Mouse (Mus musculus) adrenal gland, postnatal 25 days (tissue): ENCODE measurements around the gene Ankrd33b. TPM values are rescaled to one million over a fixed set of nuclear protein-coding genes. Genes with fewer than 3 reads are reported as not detected.
A peak's percentile ranks its signal among the peaks of the same experiment; 100 is the strongest.

Source experiments
- DNase-seq: peaks from one replicate; pipeline ENCODE4 v3.0.0; 2021; ENCODE audit warnings: mixed read lengths
- total RNA-seq: library from RNA; stranded (reverse); gene quantifications from 2 replicates; pipeline ENCODE4 v1.2.3, GENCODE M21; 2021

Ankrd33b gene
- total RNA-seq, 1 experiment from 2014 or later = 0.82 TPM

DNA sequence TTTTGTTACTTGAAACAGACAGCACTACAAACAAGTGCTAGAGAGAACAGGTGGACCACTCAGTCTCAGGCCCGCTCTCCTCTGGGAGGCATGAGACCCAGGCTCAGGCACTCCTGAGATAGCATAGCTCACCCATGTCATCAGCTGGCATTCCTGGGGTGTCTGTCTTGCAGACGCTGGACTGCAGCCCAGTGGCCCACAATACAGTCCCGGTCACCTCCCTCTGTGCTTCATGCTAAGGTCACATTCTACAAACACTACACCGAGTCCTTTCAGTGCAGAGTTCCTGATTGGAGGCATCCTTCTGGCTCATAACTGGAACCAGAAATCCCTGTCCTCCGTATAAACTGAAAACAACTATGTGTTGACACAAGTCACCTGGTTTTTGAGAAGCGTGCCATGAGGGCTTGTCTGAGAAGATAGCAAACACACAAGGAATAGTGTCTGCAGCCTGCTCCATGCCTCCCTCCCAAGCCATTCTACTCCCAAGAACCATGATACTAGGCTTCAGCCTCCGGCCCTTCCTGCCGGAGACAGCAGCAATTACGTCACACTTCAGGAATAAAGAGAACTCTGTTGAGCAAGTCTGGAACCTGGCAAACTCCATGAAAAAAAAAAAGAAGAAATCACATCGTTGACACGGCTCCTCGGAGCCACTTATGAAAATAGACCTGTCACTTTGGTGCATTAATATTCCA, 65.1 kb downstream of the Ankrd33b start:
- no peak for DNase-seq

DNA sequence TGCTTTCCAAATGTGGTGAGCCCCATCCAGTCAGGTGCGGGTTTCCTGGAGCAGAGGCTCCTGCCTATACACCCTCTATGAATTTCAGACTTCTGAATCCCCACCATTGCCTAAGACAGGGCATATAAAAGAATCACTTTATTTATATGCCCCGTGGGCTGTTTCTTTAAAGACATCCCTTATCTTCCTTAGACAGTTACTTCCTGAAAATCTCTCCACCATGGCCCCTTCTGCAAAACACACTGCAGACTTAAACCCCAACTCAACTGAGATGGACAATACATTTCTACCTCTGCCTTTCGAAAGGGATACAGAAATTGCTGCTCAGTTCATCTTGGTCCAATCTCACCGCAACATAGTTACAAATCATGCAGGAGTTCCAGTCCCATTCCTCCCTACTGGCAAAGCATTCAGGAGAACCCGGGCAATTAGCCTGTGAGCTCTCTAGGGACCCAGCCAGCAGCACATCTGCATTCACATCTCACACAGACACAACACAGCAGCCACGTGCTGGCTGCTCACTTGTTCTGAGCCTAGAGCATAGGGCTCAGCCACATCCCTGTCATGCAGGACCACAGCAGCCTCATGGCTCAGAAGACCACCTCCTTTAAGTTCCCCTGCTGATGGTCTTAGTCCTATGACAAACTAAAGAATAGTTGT, 68.1 kb downstream of the Ankrd33b start:
- no peak for DNase-seq

DNA sequence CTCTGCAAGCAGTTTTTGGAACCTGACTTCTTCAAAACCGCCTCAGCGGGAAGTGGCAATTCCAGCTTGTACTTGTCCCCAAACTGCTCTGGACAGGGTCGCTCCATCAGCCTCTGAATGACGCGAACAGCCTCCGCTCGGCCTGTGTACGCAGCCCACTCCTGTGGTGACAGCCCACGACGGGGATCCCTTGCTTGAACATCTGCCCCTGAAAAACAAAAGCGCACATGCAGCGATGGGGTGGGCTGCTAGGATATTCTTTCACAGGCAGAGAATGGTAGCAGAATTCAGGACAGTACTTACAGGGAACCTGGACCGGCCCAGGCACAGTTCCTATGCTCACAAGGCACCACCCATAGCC, 69.8 kb downstream of the Ankrd33b start:
- no peak for DNase-seq

DNA sequence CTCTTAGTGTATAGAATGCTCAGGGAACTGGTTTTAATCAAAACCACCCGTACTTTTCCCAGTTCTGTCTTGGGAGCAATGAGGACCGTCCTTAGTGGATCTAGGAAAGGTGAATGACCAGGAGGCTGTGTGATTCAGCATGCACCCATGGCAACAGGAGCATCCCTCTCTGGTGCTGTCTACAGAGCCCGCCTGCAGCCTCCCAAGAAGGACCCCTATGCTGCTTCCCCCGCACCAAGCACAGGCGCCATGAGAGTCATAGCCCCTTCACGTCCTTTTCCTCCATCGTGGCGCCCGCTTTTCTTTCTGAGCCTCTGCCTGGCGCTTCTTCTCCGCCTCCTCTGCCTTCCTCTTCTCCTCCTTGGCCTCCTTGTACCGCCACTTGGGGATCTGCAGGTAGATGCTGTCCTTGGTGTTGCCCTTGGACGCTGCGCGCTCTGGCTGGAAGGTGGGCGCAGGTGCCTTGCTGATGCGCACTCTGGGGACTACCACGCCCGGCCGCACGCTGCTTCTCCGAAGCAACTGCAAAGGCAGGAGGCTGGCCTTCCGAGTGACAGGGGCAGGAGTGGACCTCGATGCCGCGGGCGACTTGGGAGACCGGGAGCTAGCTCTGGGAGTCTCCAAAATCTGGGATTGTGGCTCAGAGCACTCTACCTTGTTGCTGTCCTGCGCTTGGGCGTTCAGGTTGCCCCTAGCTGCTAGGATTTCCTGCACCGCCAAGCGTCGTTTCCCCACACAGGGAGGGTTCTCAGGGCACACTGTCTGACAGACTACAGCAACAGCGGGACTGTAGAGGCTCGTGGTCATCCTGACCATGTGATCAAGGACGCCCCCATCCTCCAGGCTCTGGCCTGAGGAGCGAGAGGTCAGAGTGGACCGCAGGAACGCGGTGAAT, 70.4 kb downstream of the Ankrd33b start:
- no peak for DNase-seq

DNA sequence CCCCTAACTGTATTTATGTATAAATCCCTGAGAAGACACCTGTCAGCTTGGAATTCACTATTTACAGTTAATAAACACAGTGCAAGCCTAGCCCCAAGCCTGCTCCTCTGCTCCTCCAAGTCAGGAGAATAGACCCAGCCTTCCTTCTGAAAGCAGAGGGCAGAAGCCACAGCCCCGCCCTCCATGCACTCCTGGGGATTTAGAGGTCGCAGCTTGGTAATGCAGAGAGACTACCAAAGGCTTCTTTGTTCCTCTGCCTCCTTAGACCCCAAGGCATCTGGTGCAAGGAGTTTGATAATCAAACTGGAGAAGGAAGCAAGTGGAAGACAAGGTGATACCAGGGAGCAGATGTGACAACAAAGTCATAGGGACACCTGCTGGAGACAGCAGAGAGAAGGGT, 73.2 kb downstream of the Ankrd33b start:
- DNase-seq = no peak

DNA sequence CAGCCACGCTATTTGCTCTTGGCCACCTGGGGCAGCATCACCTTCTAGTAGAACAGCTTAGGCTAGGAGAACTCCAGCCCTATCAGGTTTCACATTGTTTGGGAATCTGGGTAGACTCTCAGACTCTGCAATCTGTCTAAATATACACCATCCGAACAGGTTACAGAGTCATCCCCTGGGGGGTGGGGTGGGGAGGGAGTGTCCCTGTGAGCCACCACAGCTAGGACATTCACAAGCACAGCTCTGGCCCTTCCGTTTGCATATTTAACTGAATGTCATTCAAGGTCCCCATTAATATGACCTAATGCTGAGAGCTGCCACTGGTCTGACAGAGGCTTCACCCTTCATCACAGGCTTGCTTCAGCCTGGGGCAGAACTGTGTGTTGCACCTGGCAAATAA, 74.9 kb downstream of the Ankrd33b start:
- no peak for DNase-seq

DNA sequence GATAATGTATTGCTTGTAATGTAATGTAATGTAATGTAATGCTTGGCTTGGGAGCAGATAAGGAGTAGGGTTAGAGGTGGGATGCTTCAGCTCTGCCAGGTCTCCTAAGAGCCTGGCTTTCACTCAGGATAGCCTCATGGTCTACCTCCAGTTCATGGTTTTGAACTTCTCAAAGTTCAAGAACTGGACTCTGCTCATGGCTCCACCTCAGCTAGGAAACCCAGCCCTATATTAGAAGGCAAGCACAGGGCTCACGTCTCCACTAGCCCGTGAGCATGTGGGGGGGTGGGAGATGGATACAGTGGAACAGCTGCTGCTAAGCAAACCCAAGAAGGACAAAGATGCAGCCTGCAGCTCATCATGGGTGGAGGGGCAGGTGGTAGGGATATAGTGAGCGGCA, 81.8 kb downstream of the Ankrd33b start:
- no peak for DNase-seq

DNA sequence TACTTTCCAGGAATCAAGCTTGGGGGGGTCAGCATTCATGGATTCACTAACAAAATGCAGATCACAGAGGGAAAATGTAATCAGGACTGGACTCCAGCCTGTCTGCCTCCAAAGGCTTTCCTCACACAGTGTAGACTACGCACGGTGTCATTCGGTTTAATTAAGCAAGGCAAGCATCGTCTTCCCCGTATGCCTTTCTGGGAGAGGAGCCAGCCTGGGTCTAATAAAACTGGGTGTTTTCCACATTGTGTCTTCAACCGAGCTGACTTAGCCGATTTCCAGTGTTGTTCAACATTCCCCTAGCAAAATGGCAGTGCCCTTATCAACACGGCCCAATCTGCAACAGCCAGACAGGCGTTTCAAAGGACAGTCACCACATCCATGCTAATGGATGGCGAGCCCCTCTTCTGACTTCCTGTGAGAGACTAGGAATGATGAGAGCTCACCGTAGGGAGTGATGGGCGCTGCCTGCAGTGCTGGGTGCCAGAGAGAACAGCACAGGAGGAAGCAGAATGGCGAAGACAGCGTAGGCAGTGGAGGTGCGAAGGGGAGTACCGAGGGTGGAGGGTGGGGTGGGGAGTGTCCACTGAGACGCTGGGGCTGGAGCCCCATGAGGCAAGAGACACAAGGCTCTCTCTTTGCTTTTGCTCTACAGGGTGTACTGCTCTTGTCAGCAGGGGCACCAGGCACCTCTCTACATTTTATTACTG, 82.4 kb downstream of the Ankrd33b start:
- DNase-seq = no peak

DNA sequence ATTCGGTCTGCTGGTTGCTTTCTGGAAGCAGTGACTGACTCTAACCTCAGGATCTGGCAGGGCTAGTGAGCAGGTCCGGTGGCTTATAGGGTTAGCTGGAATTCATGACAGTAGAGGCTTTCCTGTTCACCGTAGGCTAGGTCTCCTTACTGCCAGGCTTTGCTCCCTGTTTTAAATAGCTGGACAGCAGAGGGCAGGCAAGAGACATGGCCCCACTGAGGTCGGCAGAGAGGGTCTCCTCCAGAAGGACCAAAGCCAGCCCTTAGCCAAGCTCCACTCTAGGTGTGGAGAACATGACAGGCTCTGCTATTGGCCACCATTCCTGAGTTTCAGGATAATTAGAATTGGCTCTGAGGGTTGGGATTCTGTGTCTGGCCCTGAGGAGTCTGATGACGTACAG, 83.4 kb downstream of the Ankrd33b start:
- DNase-seq = no peak

DNA sequence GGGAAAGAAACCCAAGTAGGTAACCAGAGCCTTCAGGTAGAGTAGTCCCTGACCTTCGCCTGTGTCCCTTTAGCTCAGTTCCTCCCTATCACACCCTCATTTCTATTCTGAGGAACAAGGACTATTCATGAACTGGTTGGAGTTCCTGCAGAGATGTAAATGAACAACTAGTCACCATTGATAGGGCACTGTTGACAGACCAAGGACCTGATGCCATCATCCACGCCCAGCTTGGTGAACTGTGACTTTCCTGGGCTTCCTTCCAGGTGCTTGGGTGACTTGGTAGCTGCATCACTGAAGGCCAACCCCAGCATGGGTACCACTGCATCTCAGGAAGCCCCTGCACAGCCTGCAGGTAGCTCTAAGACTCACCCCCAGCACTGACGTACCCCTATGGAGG, 85.2 kb downstream of the Ankrd33b start:
- DNase-seq = no peak

DNA sequence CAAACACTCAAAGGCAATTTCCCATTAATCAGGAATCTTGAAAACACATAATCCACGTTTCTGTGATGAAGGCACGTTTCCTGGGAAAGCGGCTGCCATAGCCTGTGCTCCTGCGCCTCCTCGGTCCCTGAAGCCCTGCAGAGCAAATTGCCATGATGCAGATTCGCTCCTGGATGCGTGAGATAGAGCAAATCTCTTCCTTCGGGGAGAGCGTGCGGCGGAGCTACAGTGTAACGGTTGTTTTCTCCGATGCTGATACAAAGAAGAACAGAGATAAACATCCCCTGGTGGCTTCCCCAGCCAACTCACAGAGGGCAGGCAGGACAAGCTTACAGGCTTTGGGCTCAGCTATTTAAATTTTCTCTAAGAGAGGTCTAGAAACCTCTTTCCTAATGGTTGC, 85.7 kb downstream of the Ankrd33b start:
- no peak for DNase-seq

DNA sequence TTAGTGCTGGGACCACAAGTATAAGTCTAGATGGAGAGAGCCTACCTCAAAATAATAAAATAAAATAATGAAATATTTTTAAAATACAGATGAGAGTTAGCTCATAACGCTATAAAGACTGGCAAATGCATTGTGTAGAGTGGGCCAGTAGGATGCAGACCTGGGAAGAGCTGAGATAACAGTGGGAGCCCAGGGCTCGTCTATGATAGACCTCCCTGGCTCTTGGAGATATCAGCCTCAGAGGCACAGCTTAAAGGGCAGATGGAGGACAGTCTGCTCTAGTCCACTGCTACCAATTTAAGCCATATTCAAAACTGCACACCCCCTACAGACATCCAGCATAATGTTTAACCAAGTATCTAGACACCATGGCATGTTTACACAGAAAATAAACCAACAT, 86.8 kb downstream of the Ankrd33b start:
- no peak for DNase-seq

DNA sequence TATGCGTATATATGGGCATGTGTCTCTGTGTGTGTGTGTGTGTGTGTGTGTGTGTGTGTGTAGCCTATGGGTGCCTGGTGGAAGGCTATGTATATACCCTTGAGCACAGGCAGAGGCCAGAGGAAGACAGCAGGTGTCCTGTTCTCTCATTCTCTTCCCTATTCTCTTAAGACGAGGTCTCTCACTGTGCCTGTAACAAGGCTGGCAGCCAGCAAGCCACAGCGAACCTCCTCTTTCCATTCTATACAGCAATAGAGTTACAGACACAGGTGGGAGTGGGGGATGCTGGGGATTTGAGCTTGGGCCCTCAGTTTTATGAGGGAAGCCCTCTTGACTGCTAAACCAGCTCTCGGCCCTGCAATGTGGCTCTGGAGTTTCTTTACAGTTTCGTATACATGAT, 87.5 kb downstream of the Ankrd33b start:
- no peak for DNase-seq

DNA sequence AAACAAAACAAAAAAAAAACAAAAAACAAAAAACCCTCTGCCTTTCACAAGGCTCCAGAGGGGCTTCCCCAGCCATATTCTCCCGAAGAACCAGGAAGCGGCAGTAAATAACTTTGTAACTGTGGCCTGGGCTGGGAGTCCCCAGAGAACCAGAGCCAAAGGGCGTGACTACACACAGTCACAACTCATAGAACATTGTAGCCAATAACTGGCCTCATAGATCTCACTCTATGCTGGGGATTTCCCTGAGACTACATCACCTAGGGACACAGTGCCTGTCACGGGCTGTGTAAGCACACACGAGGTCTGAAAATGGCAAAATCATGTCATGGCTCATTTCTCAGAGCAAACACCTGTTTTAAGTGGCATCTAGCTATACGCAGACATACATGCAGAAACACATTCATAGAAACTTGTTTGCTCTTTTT, 87.9 kb downstream of the Ankrd33b start:
- DNase-seq = no peak

DNA sequence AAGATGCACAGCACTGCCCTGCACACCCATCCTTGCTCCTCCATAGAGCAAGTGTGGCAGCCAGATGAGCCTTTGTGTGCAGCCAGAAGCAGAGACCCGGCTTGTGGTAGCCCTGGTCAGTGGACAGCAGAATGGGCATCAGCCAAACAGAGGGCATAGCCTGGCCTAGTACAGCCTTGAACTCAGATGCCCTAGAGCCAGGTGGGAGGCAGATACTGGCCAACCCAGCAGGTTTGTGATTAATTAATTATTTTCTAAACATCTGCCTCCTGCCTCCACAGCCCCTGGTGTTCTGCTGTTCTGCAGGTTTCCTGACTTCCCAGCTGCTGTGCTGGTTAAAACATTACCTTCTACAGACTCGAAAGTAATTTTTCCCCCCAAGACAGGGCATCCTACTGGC, 88.4 kb downstream of the Ankrd33b start:
- DNase-seq = no peak

DNA sequence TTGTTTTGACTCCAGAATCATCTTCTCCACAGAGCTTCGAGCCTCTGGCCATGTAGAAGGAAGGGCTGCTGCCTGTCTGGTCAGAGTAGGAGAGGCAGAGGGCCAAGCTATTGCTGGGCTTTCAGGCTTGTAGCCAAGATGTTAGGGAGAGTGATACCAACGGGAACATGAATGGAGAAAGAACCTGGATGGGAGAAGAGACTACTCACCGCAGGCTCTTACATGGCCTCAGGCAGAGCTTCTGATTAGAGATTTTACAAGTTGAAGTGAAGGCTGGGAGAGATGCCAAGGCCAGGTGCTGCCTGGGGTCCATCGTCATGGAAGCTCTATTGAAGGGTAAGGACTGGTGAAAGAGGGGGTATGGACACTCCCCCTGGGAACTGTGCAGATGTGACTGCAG, 89.4 kb downstream of the Ankrd33b start:
- no peak for DNase-seq

DNA sequence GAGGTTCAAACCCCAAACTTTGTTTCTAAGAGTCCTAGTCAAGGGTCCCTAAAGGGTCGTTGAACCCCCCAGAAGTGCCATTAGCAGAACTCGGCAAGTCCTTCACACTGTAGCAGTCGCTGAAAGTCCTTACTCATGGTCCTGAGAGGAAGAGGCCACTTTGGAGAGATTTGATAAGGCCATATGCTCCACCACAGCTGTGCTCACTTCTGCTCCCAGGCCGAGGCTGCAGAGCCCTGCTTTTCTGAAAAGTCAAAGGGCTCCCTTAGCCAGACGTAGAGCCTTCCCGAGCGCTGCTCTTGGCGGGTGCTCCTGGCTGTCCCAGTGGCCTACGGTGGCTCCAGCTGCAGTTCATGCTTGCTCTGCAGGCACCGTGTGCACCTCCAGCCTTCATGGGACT, 94.0 kb downstream of the Ankrd33b start:
- DNase-seq = no peak

DNA sequence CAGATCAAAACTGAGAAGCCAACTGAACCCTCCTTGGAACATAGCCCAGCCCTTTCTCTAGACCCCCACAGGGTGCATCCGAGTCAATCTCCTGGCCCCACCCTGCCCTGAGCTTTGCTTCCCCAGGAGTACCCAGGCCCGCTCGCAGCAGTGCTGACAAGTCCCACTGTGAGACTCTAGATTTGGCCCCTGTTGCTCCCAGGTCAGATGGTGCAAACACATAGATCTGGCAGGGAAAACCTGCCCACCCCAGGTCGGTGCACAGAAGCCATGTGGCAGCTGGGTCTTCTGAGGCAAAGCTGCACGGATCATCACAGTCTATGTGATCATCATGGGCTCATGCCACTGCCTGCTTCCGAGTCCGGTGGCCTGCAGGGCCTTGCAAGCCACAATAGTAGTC, 94.8 kb downstream of the Ankrd33b start:
- no peak for DNase-seq

DNA sequence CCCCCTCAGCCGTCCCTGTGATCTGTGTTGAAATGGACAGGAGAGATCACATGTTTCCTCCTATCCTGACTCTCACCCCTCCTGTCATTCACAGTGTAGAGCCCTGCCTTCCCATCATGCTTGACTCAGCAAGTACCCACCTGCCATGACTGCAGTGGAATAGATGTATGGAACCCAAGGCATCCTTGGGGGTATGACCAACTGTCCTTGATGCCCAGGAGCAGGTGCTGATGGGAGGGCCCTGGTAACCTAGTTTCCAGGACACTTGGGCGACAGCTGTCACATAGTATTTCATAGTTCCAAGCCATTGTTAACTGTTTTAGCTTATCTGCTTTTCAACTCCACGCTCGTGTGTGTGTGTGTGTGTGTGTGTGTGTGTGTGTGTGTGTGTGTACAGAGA, 98.0 kb downstream of the Ankrd33b start:
- no peak for DNase-seq

DNA sequence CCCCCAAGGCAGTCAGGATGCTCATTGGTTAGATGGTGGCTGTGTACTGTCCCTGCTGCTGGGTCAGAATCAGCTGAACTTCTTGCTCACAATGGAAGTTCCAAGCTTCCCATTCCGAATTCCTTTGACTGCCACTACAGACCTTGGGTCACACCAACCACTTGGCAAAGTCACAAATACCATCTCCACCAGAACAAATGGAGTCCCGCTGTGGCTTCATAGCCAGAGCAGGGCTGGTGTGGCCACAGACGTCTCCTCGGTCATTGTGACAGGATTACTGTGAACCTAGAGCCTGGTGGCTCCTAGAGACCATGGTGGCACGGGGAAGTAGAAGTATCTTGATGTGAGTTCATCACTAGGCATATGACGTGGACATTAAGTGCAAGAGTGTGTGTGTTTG, 99.4 kb downstream of the Ankrd33b start:
- DNase-seq = no peak

DNA sequence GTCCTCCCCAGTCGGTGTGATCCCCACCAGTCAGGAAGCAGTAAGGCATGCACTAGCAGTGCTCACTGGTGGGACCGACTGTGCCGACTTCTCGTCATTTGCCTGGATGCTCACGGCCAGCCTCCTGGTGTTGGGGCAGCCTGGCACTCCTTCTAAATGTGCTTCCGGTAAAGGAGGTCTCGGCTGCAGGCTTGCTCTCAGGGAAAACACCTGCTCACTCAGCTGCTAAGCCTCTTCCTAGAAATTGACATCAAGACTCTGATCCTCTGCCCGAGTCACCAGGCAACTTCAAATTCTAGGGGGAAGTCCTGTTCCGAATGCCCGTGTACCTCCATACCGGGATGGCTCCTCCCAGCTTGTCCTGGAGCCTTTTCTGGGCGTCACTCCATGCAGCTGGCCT, 101.7 kb downstream of the Ankrd33b start:
- DNase-seq = no peak

DNA sequence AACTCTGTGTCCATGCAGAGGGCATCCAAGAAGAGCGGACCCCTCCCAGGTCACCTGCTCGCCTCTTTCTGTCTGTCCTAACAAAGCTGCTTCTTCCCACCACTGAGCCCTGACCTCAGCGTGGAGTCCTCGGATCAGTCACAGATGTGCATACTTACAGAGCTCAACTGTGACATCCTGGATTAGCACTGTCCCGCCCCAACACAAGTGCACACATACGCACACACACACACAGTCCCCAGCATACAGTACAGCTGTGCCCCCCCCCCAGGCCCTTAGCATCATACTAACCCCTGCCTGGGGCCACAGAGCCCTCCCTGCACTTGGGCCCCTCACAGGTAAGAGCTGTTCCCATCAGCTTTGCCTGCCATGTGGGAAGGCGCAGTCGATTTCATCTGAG, 102.1 kb downstream of the Ankrd33b start:
- no peak for DNase-seq

DNA sequence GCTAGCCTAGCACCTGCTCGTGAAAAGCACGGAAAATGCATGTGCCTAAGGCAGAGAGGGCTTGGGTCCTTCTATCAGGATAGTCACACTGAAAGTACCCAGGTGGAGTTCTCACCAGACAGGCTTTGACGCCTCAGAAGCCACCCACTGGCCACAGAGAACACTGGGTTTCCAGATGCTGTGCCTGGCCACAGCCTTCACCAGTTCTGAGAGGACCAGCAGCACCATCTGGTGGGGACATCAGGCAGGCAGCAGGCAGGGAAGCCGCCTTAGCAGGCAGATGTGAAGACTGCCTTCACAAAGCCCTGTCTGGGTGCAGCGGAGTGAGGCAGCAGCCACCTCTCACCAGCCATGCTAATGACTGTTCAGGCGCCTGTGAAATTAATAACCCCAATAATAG, 102.7 kb downstream of the Ankrd33b start:
- DNase-seq = peak; percentile 71
